Mouse (Mus musculus) heart, postnatal 4 days (tissue): ENCODE data around the gene D630045J12Rik. TPM values are rescaled to one million over a fixed set of nuclear protein-coding genes. Genes with fewer than 3 reads are reported as not detected.

Source experiments
- DNase-seq: peaks from one replicate; pipeline ENCODE4 v3.0.0; 2021
- total RNA-seq, 2 experiments: library from RNA; stranded (reverse); gene quantifications; 2 replicates each; pipeline ENCODE4 v1.2.3; 2021

The D630045J12Rik gene
- total RNA-seq, 2 experiments from 2014 or later, result 3.7 to 3.9 TPM

- no peak for DNase-seq
Measured at GRCm38 (mm10) chr6:38186312-38186950, 67.4 kb downstream of the D630045J12Rik start.

- DNase-seq, result no peak
Measured at GRCm38 (mm10) chr6:38184791-38185190, 69.0 kb downstream of the D630045J12Rik start.

- no peak for DNase-seq
Measured at GRCm38 (mm10) chr6:38181756-38182318, 72.0 kb downstream of the D630045J12Rik start.

- no peak for DNase-seq
Measured at GRCm38 (mm10) chr6:38180669-38181068, 73.1 kb downstream of the D630045J12Rik start.

- DNase-seq, result no peak
Measured at GRCm38 (mm10) chr6:38165385-38165784, 88.4 kb downstream of the D630045J12Rik start.

- DNase-seq, result no peak
Measured at GRCm38 (mm10) chr6:38164705-38165104, 89.1 kb downstream of the D630045J12Rik start.

- DNase-seq, result no peak
Measured at GRCm38 (mm10) chr6:38162825-38163504, 90.8 kb downstream of the D630045J12Rik start.

- no peak for DNase-seq
Measured at GRCm38 (mm10) chr6:38160556-38160955, 93.3 kb downstream of the D630045J12Rik start.

GRCm38 (mm10) chr6:38160102-38160501 is 93.7 kb downstream of the D630045J12Rik start:
- peak; percentile 95 for DNase-seq

- no peak for DNase-seq
Measured at GRCm38 (mm10) chr6:38159576-38159975, 94.2 kb downstream of the D630045J12Rik start.

GRCm38 (mm10) chr6:38157925-38158324 is 95.9 kb downstream of the D630045J12Rik start:
- DNase-seq, result no peak

- no peak for DNase-seq
Measured at GRCm38 (mm10) chr6:38156204-38156603, 97.6 kb downstream of the D630045J12Rik start.

- no peak for DNase-seq
Measured at GRCm38 (mm10) chr6:38152305-38152704, 101.5 kb downstream of the D630045J12Rik start.

- DNase-seq, result no peak
Measured at GRCm38 (mm10) chr6:38149483-38149882, 104.3 kb downstream of the D630045J12Rik start.

GRCm38 (mm10) chr6:38148626-38149025 is 105.2 kb downstream of the D630045J12Rik start:
- DNase-seq, result no peak

GRCm38 (mm10) chr6:38147301-38147700 is 106.5 kb downstream of the D630045J12Rik start:
- DNase-seq, result no peak

GRCm38 (mm10) chr6:38145463-38146065 is 108.2 kb downstream of the D630045J12Rik start:
- no peak for DNase-seq

GRCm38 (mm10) chr6:38144161-38144998 is 109.4 kb downstream of the D630045J12Rik start:
- DNase-seq, result peak; percentile 76

- no peak for DNase-seq
Measured at GRCm38 (mm10) chr6:38140402-38140801, 113.4 kb downstream of the D630045J12Rik start.

- DNase-seq, result no peak
Measured at GRCm38 (mm10) chr6:38139086-38139485, 114.7 kb downstream of the D630045J12Rik start.

GRCm38 (mm10) chr6:38134806-38135559 is 118.8 kb downstream of the D630045J12Rik start:
- peak; percentile 48 for DNase-seq
